Mouse (Mus musculus): Measurements from ENCODE around the gene Tmem217.

DNA sequence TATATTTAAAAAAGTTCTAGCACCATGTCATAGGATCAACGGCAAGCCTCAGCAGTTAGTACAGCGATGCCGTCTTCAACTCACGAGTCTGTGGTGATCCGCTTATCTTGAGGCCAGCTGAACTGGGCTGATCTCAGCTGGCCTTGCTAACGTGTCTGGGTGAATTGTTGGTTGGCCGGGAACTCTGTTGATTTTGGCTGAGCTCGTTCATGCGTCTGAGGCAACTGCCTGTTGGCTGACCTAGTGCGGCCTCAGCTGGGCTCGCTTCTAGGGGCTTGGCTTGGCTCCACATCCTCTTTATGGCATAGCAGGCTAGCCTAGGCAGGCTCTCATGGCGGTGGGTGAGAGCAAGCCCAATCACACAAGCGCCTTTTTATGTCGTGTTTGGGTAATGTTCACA lies 10.8 kb downstream of the Tmem217 start:
- TF ChIP-seq CTCF (IDR thresholded peaks at IDR 0.05; ENCODE audit: control insufficient read depth, insufficient read depth, insufficient read length) (no peak), MAX (IDR thresholded peaks at IDR 0.05) (no peak), USF1 (IDR thresholded peaks at IDR 0.05; ENCODE audit: low read depth) (no peak), MYOD1 (IDR thresholded peaks at IDR 0.05; ENCODE audit: control insufficient read depth, insufficient read length, low read depth) (no peak), FOSL1 (IDR thresholded peaks at IDR 0.05; ENCODE audit: insufficient read depth, low read length, poor library complexity, severe bottlenecking) (no peak), MYOG (IDR thresholded peaks at IDR 0.05; ENCODE audit: control insufficient read depth, extremely low read depth, insufficient read length) (no peak)
